ENCODE assay signal across 8 mouse cellular contexts in the genomic region with DNA sequence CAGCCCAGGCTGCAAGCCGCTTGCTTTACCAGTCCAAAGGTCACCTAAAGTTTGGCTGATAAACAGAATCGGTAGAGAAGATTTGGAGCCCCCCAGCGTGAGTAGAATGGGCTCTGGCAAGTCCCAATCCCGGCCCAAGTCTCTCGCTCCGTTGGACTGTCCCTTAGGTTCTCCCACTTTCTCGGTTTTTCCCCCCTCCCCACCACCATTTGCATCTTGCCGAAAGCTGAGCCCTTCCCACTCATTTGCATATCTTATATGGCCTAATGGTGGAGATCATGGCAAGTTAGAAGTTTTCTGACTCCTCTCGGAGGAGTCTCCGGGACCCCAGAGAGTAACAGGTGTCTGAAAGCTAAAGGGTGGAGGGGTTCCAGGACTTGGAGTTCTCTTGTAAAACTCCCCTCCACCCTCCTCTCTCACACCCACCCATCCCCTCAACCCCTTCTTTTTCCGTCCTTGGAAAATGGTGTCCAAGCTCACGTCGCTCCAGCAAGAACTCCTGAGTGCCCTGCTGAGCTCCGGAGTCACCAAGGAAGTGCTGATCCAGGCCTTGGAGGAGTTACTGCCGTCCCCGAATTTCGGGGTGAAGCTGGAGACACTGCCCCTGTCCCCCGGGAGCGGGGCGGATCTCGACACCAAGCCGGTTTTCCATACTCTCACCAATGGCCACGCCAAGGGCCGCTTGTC. TPM values are rescaled to one million over a fixed set of nuclear protein-coding genes. Genes with fewer than 3 reads are reported as not detected.
DNase-seq lines count a peak whose midpoint lies in the region; ATAC-seq and TF ChIP-seq lines count a peak whose summit lies in the region.

No protein-coding gene starts in this region.

- 2% methylated on average over 24 of the region's 24 CpGs for WGBS in midbrain, embryonic 11.5 days
- 1% methylated on average over 24 of the region's 24 CpGs for WGBS in midbrain, embryonic 16.5 days
- WGBS in intestine, postnatal 0 days = 1% methylated on average over 24 of the region's 24 CpGs
- WGBS in liver, embryonic 14.5 days (ENCODE audit: insufficient replicate concordance) = 3% methylated on average over 24 of the region's 24 CpGs
- 1% methylated on average over 24 of the region's 24 CpGs for WGBS in stomach, postnatal 0 days

- no peak for ATAC-seq in midbrain, embryonic 11.5 days (ENCODE audit: low FRiP score)
- no peak for ATAC-seq in midbrain, embryonic 16.5 days
- peak; percentile 19; the same call in 1 of the 2 replicates for ATAC-seq in intestine, postnatal 0 days
- ATAC-seq in liver, embryonic 14.5 days (ENCODE audit: insufficient read depth) = 0 out of 2 replicates have a peak, but pooled peaks have one; percentile 18
- peak; percentile 19; the same call in 1 of the 2 replicates for ATAC-seq in stomach, postnatal 0 days (ENCODE audit: low FRiP score, low TSS enrichment)

- no peak overlapping the region for H3K27ac ChIP-seq in midbrain, embryonic 11.5 days (ENCODE audit: low read depth, low read length)
- no peak overlapping the region for H3K27ac ChIP-seq in midbrain, embryonic 16.5 days (ENCODE audit: low read length)
- H3K27ac ChIP-seq in intestine, postnatal 0 days (ENCODE audit: low read depth, low read length) = peak overlapping the region; percentile 88
- no peak overlapping the region for H3K27ac ChIP-seq in liver, embryonic 14.5 days
- H3K27ac ChIP-seq in stomach, postnatal 0 days (replicated peaks) = peak overlapping the region; percentile 86

- no peak for TF ChIP-seq EP300 in liver, embryonic 14.5 days (IDR thresholded peaks at IDR 0.05; ENCODE audit: low read depth)
- no peak for TF ChIP-seq EP300 in stomach, postnatal 0 days (optimal IDR thresholded peaks at IDR 0.05)

- peak; percentile 94 for DNase-seq in midbrain, embryonic 11.5 days (ENCODE audit: low spot score, missing footprints)
- DNase-seq in liver, embryonic 14.5 days (ENCODE audit: low read depth in 3 of 3, low spot score in 3 of 3) = no peak
- DNase-seq in stomach, postnatal 0 days (ENCODE audit: low spot score) = peak; percentile 67
- no peak for DNase-seq in cerebellum, adult 18-20 months
- no peak for DNase-seq in layer of hippocampus, postnatal 25 days (ENCODE audit: extremely low spot score in 1 of 2, low spot score in 1 of 2)
- no peak for DNase-seq in spleen, postnatal 36 days (ENCODE audit: low spot score in 2 of 2)

- H3K9me3 ChIP-seq in midbrain, embryonic 11.5 days (ENCODE audit: control insufficient read depth, low read length) = no peaks in the 10 kb centered on the region
- H3K9me3 ChIP-seq in midbrain, embryonic 16.5 days (replicated peaks; ENCODE audit: control insufficient read depth, low read length, poor library complexity, severe bottlenecking) = no peaks in the 10 kb centered on the region
- H3K9me3 ChIP-seq in intestine, postnatal 0 days (ENCODE audit: control insufficient read depth) = no peaks in the 10 kb centered on the region
- H3K9me3 ChIP-seq in liver, embryonic 14.5 days (ENCODE audit: control insufficient read depth, low read length) = no peaks in the 10 kb centered on the region
- H3K9me3 ChIP-seq in stomach, postnatal 0 days (ENCODE audit: control insufficient read depth, low read length) = no peaks in the 10 kb centered on the region

- peaks cover 14% of the 10 kb centered on the region; the same call in 1 of the 2 replicates for H3K4me1 ChIP-seq in midbrain, embryonic 11.5 days (ENCODE audit: control insufficient read depth, insufficient read depth, low read length)
- H3K4me1 ChIP-seq in midbrain, embryonic 16.5 days (ENCODE audit: control insufficient read depth, insufficient read depth, low read length) = no peaks in the 10 kb centered on the region; the same call in 1 of the 2 replicates
- H3K4me1 ChIP-seq in intestine, postnatal 0 days (replicated peaks; ENCODE audit: control insufficient read depth, insufficient read depth, low read length) = no peaks in the 10 kb centered on the region
- no peaks in the 10 kb centered on the region for H3K4me1 ChIP-seq in liver, embryonic 14.5 days (replicated peaks; ENCODE audit: control insufficient read depth in 2 of 2, insufficient read depth in 2 of 2, low read length in 1 of 2)
- H3K4me1 ChIP-seq in stomach, postnatal 0 days (replicated peaks; ENCODE audit: control insufficient read depth, insufficient read depth) = no peaks in the 10 kb centered on the region

- TF ChIP-seq CTCF in intestine, postnatal 0 days (IDR thresholded peaks at IDR 0.05; ENCODE audit: low read depth) = no peak
- no peak for TF ChIP-seq CTCF in liver, embryonic 14.5 days (IDR thresholded peaks at IDR 0.05; ENCODE audit: low read depth)
- no peak for TF ChIP-seq CTCF in stomach, postnatal 0 days (IDR thresholded peaks at IDR 0.05; ENCODE audit: low read depth)

- H3K27me3 ChIP-seq in midbrain, embryonic 11.5 days (ENCODE audit: control insufficient read depth, insufficient read depth, low read length) = peaks cover 73% of the 10 kb centered on the region
- peaks cover 34% of the 10 kb centered on the region for H3K27me3 ChIP-seq in midbrain, embryonic 16.5 days (ENCODE audit: control insufficient read depth, insufficient read depth, low read depth, low read length)
- H3K27me3 ChIP-seq in intestine, postnatal 0 days (replicated peaks; ENCODE audit: control insufficient read depth, insufficient read depth, low read length) = no peaks in the 10 kb centered on the region; the same call in 1 of the 2 replicates
- peaks cover 62% of the 10 kb centered on the region for H3K27me3 ChIP-seq in liver, embryonic 14.5 days (ENCODE audit: control insufficient read depth, insufficient read depth, low read length)
- H3K27me3 ChIP-seq in stomach, postnatal 0 days (ENCODE audit: control insufficient read depth, insufficient read depth, low read length) = peaks cover 4% of the 10 kb centered on the region; the same call in 1 of the 2 replicates

- H3K4me3 ChIP-seq in midbrain, embryonic 11.5 days (ENCODE audit: low read depth, low read length) = peak overlapping the region; percentile 2; the same call in 1 of the 2 replicates
- no peak overlapping the region for H3K4me3 ChIP-seq in midbrain, embryonic 16.5 days (ENCODE audit: low read depth, low read length)
- peak overlapping the region; percentile 44 for H3K4me3 ChIP-seq in intestine, postnatal 0 days (ENCODE audit: low read depth, low read length)
- H3K4me3 ChIP-seq in liver, embryonic 14.5 days (ENCODE audit: insufficient read depth in 1 of 2, low read depth in 2 of 2, low read length in 2 of 2) = peak overlapping the region; percentile 23 to 44
- H3K4me3 ChIP-seq in stomach, postnatal 0 days (ENCODE audit: low read depth, low read length) = peak overlapping the region; percentile 45

- H3K9ac ChIP-seq in midbrain, embryonic 11.5 days (ENCODE audit: low read length) = no peak overlapping the region
- no peak overlapping the region for H3K9ac ChIP-seq in midbrain, embryonic 16.5 days (ENCODE audit: low read depth, low read length)
- peak overlapping the region; percentile 65 for H3K9ac ChIP-seq in intestine, postnatal 0 days (ENCODE audit: low read depth, low read length)
- H3K9ac ChIP-seq in liver, embryonic 14.5 days (replicated peaks) = no peak overlapping the region
- peak overlapping the region; percentile 62 for H3K9ac ChIP-seq in stomach, postnatal 0 days (ENCODE audit: low read length)

- H3K36me3 ChIP-seq in midbrain, embryonic 11.5 days (ENCODE audit: control insufficient read depth, insufficient read depth, low read length) = no peaks in the 10 kb centered on the region
- no peaks in the 10 kb centered on the region for H3K36me3 ChIP-seq in midbrain, embryonic 16.5 days (ENCODE audit: control insufficient read depth, insufficient read depth, low read length)
- H3K36me3 ChIP-seq in intestine, postnatal 0 days (ENCODE audit: control insufficient read depth, insufficient read depth) = no peaks in the 10 kb centered on the region
- no peaks in the 10 kb centered on the region for H3K36me3 ChIP-seq in liver, embryonic 14.5 days (replicated peaks; ENCODE audit: control insufficient read depth, insufficient read depth, low read depth)
- H3K36me3 ChIP-seq in stomach, postnatal 0 days (ENCODE audit: control insufficient read depth, insufficient read depth, low read length) = no peaks in the 10 kb centered on the region

- peak overlapping the region; percentile 5; the same call in 1 of the 2 replicates for H3K4me2 ChIP-seq in midbrain, embryonic 11.5 days
- H3K4me2 ChIP-seq in midbrain, embryonic 16.5 days (ENCODE audit: low read length) = no peak overlapping the region
- peak overlapping the region; percentile 79 for H3K4me2 ChIP-seq in intestine, postnatal 0 days (replicated peaks; ENCODE audit: low read depth)
- peak overlapping the region; percentile 37 for H3K4me2 ChIP-seq in liver, embryonic 14.5 days (ENCODE audit: low read depth)
- H3K4me2 ChIP-seq in stomach, postnatal 0 days (replicated peaks; ENCODE audit: low read depth) = peak overlapping the region; percentile 69

RNA-seq across cellular contexts. Expression of a gene that starts 0.9 kb away (rescaled TPM):
- polyA plus RNA-seq in midbrain, embryonic 11.5 days (2014; fragmentation: Nextera tagmentation; extraction: Ambion mirVana) = not detected in 2 replicates
- 0.13 TPM in 1 of 2 replicates, not detected in the other for polyA plus RNA-seq in midbrain, embryonic 16.5 days (2015; fragmentation: Nextera tagmentation; extraction: Ambion mirVana)
- polyA plus RNA-seq in intestine, postnatal 0 days (2015; fragmentation: Nextera tagmentation; extraction: Ambion mirVana) = 12.0 and 13.2 TPM in 2 replicates
- polyA plus RNA-seq in liver, embryonic 14.5 days (2012; rRNA removed) = 1.8 and 2.2 TPM in 2 replicates
- polyA plus RNA-seq in liver, embryonic 14.5 days (2014; fragmentation: Nextera tagmentation; extraction: Ambion mirVana) = 2.4 and 2.9 TPM in 2 replicates
- polyA plus RNA-seq in stomach, postnatal 0 days (2015; fragmentation: Nextera tagmentation; extraction: Ambion mirVana) = 4.8 and 5.0 TPM in 2 replicates
- under 1 TPM; 0.12 to 0.16 TPM for total RNA-seq in layer of hippocampus, postnatal 25 days (2021)

Comparison
In these comparisons a context has a peak if more than half of its experiments do, and no peak if none do; other contexts are left out.
1. ATAC-seq: peak in intestine, postnatal 0 days (single experiment), liver, embryonic 14.5 days (single experiment) and stomach, postnatal 0 days (single experiment); none in midbrain, embryonic 11.5 days (single experiment) and midbrain, embryonic 16.5 days (single experiment).
2. DNase-seq: peak in midbrain, embryonic 11.5 days (single experiment) and stomach, postnatal 0 days (single experiment); none in liver, embryonic 14.5 days (0 of 3), cerebellum, adult 18-20 months (0 of 2), layer of hippocampus, postnatal 25 days (0 of 2) and spleen, postnatal 36 days (0 of 2).
3. H3K27ac ChIP-seq: peak in intestine, postnatal 0 days (single experiment) and stomach, postnatal 0 days (single experiment); none in midbrain, embryonic 11.5 days (single experiment), midbrain, embryonic 16.5 days (single experiment) and liver, embryonic 14.5 days (single experiment).
4. H3K9ac ChIP-seq: peak in intestine, postnatal 0 days (single experiment) and stomach, postnatal 0 days (single experiment); none in midbrain, embryonic 11.5 days (single experiment), midbrain, embryonic 16.5 days (single experiment) and liver, embryonic 14.5 days (single experiment).